Mouse (Mus musculus) cortical plate, adult 2 months (tissue): ENCODE results near the gene Mgst3.

Experiments used
- CTCF ChIP-seq: fragments of 200-500 bp; IDR thresholded peaks from 2 replicates; pipeline ENCODE4 v1.5.1; 2011; ENCODE audit warnings: mild to moderate bottlenecking, control low read depth, low read length; ENCODE audit not compliant: insufficient read depth; ENCODE audit errors: extremely low read depth
- POLR2A ChIP-seq: fragments of 200-500 bp; IDR thresholded peaks from 2 replicates; pipeline ENCODE4 v1.6.1; 2011; ENCODE audit warnings: mild to moderate bottlenecking, low read length, control low read depth; ENCODE audit not compliant: insufficient read depth; ENCODE audit errors: extremely low read depth

GRCm38 (mm10) chr1:167372739-167373138 is 20.9 kb downstream of the Mgst3 start:
- no peak for TF ChIP-seq POLR2A
- no peak for TF ChIP-seq CTCF
